Mouse (Mus musculus): ENCODE data around the gene Smim5. TPM values are rescaled to one million over a fixed set of nuclear protein-coding genes. Genes with fewer than 3 reads are reported as not detected.

Gene Smim5
- polyA plus RNA-seq, 1 experiment: 13.7 TPM

DNA sequence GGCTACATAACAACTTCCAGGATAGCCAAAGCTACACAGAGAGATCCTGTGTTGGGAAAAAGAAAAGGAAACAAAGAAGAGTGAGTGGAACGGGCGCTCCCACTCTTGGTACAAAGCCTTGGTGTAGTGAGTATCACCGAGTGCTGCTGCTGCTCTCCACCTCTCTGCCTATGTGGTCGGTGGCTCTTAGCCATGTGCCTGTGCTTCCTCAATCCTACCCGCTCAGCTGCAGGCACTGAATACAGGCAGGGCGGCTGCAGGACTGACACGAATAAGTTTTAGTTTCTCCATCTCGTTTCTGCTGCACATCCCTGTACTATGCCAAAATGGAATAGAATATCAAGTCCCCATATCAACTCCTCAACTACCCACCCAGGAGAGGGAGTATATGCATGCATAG lies 29.3 kb downstream of the Smim5 start:
- DNase-seq (ENCODE audit: low read depth): no peak

DNA sequence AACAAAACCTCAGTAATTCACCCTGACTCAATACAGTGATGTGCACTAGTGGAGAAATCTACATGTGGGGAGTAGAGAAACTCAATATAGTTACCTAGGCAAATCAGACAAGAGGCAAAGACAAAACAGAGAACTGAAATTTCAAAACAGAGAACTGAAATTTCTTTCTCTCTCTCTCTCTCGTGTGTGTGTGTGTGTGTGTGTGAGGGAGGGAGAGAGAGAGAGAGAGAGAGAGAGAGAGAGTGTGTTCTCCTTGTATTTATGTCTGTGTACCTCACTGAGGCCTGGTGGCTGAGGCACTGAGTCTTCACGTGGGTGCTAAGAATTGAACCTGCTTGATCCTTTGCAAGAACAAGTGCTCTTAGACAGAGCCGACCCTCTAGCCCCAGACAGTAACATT lies 30.1 kb downstream of the Smim5 start:
- DNase-seq (ENCODE audit: low read depth): no peak

DNA sequence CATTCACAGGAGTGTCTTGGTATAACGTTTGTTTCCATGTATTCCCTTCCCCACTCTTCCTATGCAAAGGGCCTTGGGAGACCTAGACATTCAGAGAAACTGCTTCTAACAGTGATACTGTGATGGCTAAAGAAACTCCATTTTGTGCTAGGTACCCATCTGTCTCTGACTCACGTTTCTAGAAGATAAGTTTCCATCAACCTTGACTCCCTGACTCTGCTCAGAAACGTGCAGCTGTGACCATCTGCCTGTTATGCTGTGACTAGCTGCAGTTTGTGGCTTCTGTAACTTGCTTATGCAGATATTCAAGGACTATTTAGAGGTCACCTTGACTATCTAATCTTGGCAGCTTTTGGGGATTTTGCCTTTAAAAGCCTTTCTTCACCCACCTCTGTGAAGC lies 31.5 kb downstream of the Smim5 start:
- DNase-seq (ENCODE audit: low read depth): no peak

DNA sequence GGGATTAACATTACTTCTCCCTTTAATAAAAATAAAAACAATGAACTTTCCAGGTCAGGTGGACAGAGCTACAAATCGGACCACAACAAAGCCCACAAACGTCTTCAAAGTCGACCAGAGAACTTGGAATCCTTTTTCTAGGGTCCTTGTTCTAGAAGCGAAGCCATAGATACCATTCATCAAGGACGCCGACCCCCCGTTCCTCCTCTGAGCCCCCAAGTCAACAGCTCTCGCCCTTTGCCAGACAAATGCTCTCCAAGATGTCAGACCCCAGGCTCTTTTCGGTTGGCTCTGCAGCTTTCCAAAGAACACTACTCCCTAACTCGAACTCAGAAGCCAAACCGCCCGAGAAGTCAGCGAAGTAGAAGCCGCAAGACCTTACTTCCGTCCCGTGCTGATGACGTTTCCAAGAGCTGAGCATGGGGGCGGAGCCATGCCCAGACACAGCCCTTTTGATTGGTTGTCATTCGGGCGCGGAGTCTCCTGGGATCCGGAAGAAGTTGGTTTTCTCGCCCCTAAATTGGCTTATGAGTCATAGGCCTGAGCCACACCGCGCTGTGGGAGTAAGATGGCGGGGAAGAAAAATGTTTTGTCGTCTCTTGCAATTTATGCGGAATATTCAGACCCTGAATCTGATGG lies 33.5 kb downstream of the Smim5 start, which contains the start of the genes Sap30bp and Recql5:
Sap30bp (plus strand) TSS at position 175 of the 639 bp plus-strand sequence.
Recql5 (minus strand) TSS at position 370 of the 639 bp plus-strand sequence.
- DNase-seq (ENCODE audit: low read depth): no peak

DNA sequence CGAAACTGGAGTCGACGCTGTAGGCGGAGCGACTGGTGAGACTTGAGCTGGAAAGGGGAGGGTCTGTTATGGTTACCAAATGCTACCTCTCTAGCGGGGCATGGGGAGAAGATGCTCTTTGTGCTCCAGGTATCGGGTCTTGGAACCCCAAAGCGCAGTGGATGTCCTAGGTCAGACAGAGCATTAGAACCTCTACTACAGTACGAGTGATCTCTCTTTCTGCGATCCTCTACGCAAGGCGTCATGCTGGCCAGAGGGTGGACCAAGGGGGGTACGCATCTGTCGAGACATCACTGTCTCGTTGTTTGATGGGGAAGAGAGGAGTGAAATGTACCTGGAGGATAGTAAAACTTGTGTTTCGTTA lies 34.0 kb downstream of the Smim5 start:
- no peak for DNase-seq (ENCODE audit: low read depth)

DNA sequence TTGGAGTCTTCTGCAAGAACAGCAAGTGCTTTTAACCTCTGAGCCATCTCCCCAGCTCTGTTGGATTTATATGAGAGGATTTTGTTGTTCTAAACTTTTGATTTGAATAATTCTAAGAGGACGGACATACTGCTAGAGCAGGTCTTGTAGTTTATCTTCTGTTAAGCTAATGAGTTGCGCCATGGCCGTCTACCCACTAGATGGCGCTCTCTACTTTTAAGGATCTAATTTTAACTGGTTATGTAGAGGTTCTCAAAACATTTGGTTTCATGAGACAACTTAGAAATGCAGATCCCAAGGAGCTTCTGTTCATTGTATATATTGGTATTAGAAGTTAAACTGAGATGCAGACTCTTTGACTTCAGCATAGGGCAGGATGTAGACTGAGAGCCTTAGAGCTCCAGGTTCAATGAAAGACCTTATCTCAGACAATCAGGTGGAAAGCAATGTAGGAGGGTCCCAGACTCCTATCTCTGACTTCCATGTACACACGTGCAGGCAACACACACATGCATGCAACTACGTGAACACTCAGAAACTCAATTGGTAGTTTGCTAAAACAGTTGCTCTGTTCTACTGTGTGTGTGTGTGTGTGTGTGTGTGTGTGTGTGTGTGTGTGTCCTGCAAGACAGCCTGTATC lies 40.0 kb downstream of the Smim5 start:
- DNase-seq (ENCODE audit: low read depth): no peak

DNA sequence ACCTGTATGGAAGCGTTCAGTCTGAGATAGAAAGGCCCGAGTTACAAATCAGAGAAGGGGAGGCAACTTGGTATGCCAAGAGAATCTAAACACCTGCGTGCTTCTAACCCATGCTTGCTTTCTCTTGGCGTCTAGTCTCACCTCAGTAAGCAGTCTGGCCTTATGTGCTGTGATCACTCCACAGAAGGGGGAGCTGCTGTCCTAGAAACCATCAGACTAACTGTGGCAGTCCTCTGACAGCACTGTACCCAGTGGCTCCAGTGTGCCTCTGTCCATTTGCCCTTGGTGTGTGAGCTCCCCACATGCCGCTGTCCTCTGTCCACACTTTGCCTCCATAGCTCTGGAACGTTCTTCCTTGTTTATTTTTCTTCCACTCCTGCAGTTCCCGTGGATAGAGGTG lies 42.2 kb downstream of the Smim5 start:
- no peak for DNase-seq (ENCODE audit: low read depth)

DNA sequence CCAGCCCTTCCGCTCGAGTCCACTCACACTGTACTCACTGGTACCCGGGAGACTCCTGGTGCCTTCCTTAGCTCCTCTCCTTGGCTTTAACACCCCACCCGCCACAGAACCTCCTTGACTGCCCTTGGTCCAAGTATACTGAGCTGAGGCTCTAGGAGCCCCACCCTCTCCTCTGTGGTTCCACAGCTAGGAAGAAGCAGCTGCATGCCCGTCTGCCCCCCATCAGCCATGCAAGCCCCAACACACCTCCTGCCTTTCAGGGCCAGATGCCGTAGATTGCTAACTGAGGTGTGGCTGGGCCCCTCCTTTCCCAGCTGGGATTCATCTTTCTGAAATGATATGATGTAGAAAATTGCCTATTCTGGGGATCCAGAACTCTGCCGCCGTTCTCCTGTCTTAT lies 45.5 kb downstream of the Smim5 start:
- DNase-seq (ENCODE audit: low read depth): no peak

DNA sequence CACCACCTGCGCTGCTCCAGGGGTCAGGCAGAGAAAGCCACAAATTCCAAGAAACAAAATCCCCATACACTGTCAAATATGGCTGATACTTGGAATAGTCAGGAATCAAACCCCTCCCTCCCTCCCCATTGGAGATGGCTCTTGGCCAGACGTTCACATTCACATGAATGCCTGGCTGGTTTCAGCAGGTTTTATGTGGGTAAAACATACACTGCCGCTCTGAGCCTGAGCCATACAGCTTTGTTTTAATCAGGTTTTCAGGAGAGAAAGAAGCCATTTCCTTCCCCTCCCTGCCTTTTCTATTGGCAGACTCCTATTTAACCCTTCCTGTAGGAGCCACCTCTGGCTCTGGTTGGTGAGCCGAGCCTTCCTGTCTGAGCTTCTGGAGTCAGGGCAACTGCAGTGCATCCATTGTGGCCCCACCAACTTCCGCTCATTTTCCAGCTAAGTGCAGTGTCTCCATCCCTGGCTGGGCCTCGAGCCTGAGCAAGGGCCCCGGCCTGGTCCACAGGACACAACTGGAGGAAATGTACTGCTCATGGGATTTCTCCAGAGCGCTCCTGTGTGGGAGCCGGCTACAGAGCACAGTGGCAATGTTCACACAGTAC lies 46.6 kb downstream of the Smim5 start:
- no peak for DNase-seq (ENCODE audit: low read depth)

DNA sequence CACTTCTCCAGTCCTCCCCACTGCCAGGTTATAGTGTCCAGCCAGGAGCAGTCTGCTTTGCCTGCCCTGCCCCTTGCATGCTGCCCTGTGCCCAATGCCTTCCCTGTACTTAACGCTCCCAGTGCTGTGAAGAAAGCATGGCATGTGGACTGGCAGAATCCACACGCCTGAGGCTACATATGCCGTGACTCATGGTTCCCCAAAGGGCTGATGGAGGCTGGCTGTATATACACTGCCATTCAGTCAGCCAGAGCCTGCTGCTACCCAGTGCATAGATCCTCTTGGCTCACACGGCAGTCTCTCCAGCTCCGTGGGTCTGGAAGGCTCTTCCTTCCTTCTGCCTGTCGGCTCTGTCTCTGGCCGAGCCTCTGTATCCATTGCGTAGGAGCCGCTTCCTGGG lies 48.5 kb downstream of the Smim5 start:
- DNase-seq (ENCODE audit: low read depth): no peak

DNA sequence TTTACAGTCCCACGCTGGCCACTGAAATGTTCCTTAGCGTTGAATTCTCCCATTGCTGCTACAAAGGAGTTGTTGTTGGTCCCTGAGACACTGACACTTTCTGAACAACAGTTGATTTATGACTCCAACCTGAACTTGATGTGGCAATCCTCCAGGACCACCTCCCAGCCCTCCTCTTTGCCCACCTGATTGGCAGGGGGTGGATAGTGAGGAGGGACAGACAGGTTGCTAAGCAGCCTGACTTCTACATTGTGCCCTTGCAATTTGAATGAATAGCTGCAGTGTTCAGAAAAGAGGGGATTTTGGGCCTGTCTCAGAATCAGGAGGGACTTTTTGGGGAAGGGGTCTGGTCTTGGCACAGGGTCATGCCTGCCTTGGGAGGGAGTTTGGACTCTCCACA lies 51.0 kb downstream of the Smim5 start:
- no peak for DNase-seq (ENCODE audit: low read depth)

DNA sequence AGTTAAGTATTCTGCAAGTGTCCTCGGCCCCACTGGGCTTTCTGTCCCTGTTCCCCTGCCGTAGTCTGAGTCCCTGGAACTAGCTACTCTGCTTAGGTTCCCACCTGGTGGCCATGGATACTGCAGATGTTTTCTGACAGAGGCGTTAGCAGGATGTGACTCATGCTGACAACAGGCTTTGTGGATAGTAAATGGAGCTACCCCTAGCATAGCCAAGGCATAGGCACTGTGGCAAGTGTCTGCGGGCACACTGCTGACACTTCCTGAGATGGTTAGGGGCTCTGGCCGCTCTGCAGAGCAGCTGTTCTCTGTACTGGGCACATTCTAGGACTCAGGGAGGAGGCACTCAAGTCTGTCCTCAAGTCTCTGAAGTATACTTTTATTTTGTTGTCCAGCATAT lies 54.9 kb downstream of the Smim5 start:
- no peak for DNase-seq (ENCODE audit: low read depth)

DNA sequence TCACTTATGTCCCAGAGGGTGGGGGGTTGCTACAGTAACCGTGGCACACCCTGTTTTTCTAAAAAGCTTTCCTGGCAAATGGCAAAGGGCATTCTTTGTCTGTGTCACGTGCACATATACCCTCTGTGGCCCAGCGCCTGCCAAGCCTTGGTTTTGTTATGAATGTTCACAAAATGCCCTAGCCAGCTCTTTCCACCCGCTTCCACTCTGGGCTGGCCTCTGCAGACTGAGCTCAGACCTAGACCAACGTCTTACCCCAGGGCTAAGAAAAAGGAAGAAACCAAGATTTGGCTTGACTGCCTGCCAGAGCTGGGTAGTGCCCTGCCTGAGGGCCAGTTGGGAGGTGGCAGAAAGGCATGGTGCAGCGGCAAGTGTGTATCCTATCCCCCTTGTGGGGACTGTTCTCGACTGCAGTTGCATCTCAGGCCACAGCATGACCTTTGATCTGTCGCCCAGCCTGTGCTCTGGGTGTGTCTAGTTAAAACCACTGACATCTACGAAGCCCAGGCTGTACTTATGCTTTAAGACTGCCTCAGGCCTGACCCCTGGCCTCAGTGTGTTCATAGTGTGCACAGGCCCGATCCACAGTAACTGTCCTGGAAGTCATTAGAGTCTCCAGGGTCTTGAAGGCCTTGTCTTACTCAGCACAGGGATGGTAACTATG lies 55.6 kb downstream of the Smim5 start:
- no peak for DNase-seq (ENCODE audit: low read depth)

Other genes starting within 250 kb of the Smim5 start
- 41.2 and 42.4 TPM in 2 replicates for gene Grb2, start 191.4 kb upstream of the Smim5 start, polyA plus RNA-seq (2012; rRNA removed)
- gene Tmem94, start 134.5 kb upstream of the Smim5 start, polyA plus RNA-seq (2012; rRNA removed): 63.0 and 103 TPM in 2 replicates
- 46.6 and 59.6 TPM in 2 replicates for gene Caskin2, start 86.3 kb upstream of the Smim5 start, polyA plus RNA-seq (2012; rRNA removed)
- gene Tsen54, start 85.2 kb upstream of the Smim5 start, polyA plus RNA-seq (2012; rRNA removed): 22.6 and 24.1 TPM in 2 replicates
- gene Llgl2, start 75.9 kb upstream of the Smim5 start, polyA plus RNA-seq (2012; rRNA removed): 106 and 107 TPM in 2 replicates
- gene Myo15b, start 41.6 kb upstream of the Smim5 start, polyA plus RNA-seq (2012; rRNA removed): 13.1 and 22.6 TPM in 2 replicates
- gene Smim6, start 12.1 kb downstream of the Smim5 start, polyA plus RNA-seq (2012; rRNA removed): 0.86 and 1.5 TPM in 2 replicates
- gene Sap30bp, start 33.3 kb downstream of the Smim5 start, polyA plus RNA-seq (2012; rRNA removed): 22.4 and 25.2 TPM in 2 replicates
- 21.5 and 26.4 TPM in 2 replicates for gene Recql5, start 33.5 kb downstream of the Smim5 start, polyA plus RNA-seq (2012; rRNA removed)
- 9.3 and 11.0 TPM in 2 replicates for gene Itgb4, start 74.7 kb downstream of the Smim5 start, polyA plus RNA-seq (2012; rRNA removed)
- gene Galk1, start 112.8 kb downstream of the Smim5 start, polyA plus RNA-seq (2012; rRNA removed): 46.9 and 47.3 TPM in 2 replicates
- 147 and 215 TPM in 2 replicates for gene H3f3b, start 128.0 kb downstream of the Smim5 start, polyA plus RNA-seq (2012; rRNA removed)
- gene Unk, start 130.4 kb downstream of the Smim5 start, polyA plus RNA-seq (2012; rRNA removed): 30.2 and 35.0 TPM in 2 replicates
- 1.3 and 1.6 TPM in 2 replicates for gene Unc13d, start 178.0 kb downstream of the Smim5 start, polyA plus RNA-seq (2012; rRNA removed)
- gene Wbp2, start 187.0 kb downstream of the Smim5 start, polyA plus RNA-seq (2012; rRNA removed): 180 and 211 TPM in 2 replicates
- gene Trim47, start 227.2 kb downstream of the Smim5 start, polyA plus RNA-seq (2012; rRNA removed): 35.0 and 38.8 TPM in 2 replicates
- gene Trim65, start 231.2 kb downstream of the Smim5 start, polyA plus RNA-seq (2012; rRNA removed): 8.5 and 8.8 TPM in 2 replicates
- gene Mrpl38, start 238.9 kb downstream of the Smim5 start, polyA plus RNA-seq (2012; rRNA removed): 34.4 and 49.0 TPM in 2 replicates

All from gonadal fat pad, adult 2 months (tissue).